Mouse (Mus musculus): ENCODE measurements around the gene Sema4d.

- TF ChIP-seq EP300 (IDR thresholded peaks at IDR 0.05; ENCODE audit: insufficient read depth, low read depth, low read length), result no peak
- TF ChIP-seq CTCF (IDR thresholded peaks at IDR 0.05), result no peak
Measured at GRCm38 (mm10) chr13:51643924-51644828, 149.4 kb downstream of the Sema4d start.

Measured in heart, adult 2 months (tissue).